Mouse (Mus musculus) kidney, embryonic 14.5 days (tissue): ENCODE measurements around the gene Igf2. TPM values are rescaled to one million over a fixed set of nuclear protein-coding genes. Genes with fewer than 3 reads are reported as not detected.
A peak's percentile ranks its signal among the peaks of the same experiment; 100 is the strongest.

Experiments used
- ATAC-seq: fragments of 200-750 bp; cut with Nextera tagmentation; 2 replicates; pipeline ENCODE4 v1.8.0; 2017; ENCODE audit warnings: moderate number of reproducible peaks, mild to moderate bottlenecking, moderate TSS enrichment, moderate library complexity; ENCODE audit not compliant: low FRiP score, low TSS enrichment
- H3K27ac ChIP-seq: fragments of 300-500 bp; sonication (generic); 2 replicates; pipeline ENCODE4 v1.5.1; 2014; ENCODE audit warnings: low read depth, mild to moderate bottlenecking, low read length, moderate library complexity, mixed read lengths
- H3K27me3 ChIP-seq: fragments of 300-500 bp; sonication (generic); 2 replicates; pipeline ENCODE4 v1.6.1; 2014; ENCODE audit warnings: mild to moderate bottlenecking, low read length; ENCODE audit not compliant: control insufficient read depth, insufficient read depth
- H3K36me3 ChIP-seq: fragments of 300-500 bp; sonication (generic); 2 replicates; pipeline ENCODE4 v1.6.1; 2014; ENCODE audit warnings: low read length, mixed read lengths; ENCODE audit not compliant: control insufficient read depth, insufficient read depth
- H3K4me1 ChIP-seq: fragments of 300-500 bp; sonication (generic); 2 replicates; pipeline ENCODE4 v1.6.1; 2014; ENCODE audit warnings: low read length, mixed read lengths; ENCODE audit not compliant: control insufficient read depth, insufficient read depth
- H3K4me2 ChIP-seq: fragments of 300-500 bp; sonication (generic); replicated peaks from 2 replicates; pipeline ENCODE4 v1.6.1; 2014; ENCODE audit warnings: low read depth, mild to moderate bottlenecking, low read length
- H3K4me3 ChIP-seq: fragments of 300-500 bp; sonication (generic); 2 replicates; pipeline ENCODE4 v1.5.1; 2014; ENCODE audit warnings: mild to moderate bottlenecking, low read length
- H3K9ac ChIP-seq: fragments of 300-500 bp; sonication (generic); 2 replicates; pipeline ENCODE4 v1.6.1; 2014; ENCODE audit warnings: low read depth, mild to moderate bottlenecking, low read length, moderate library complexity
- H3K9me3 ChIP-seq: fragments of 300-500 bp; sonication (generic); 2 replicates; pipeline ENCODE4 v1.6.1; 2016; ENCODE audit warnings: low read length; ENCODE audit not compliant: control insufficient read depth
- WGBS: fragments of 180-500 bp; shearing (Covaris S2); extraction: QIAGEN DNeasy Blood & Tissue Kit; methylation state at CpG from one replicate; pipeline ENCODE4 v1.1.7; 2014; 5-methylcytosine and 5-hydroxymethylcytosine counted together
- polyA plus RNA-seq: library from polyadenylated mRNA; unstranded; fragments of >200 nt; fragmentation: Nextera tagmentation; extraction: Ambion mirVana; gene quantifications from 2 replicates; pipeline ENCODE4 v1.2.1, GENCODE M21; 2014

Gene Igf2
- polyA plus RNA-seq, 1 experiment from 2014 or later = 715 TPM

- Histone ChIP-seq H3K27ac (no peak overlapping the region; the same call in 1 of the 2 replicates), H3K9ac (peak overlapping the region; percentile 88; the same call in 1 of the 2 replicates)
Measured at GRCm38 (mm10) chr7:142661811-142662210, 4.8 kb downstream of the Igf2 start.

GRCm38 (mm10) chr7:142661046-142661445 is 5.6 kb downstream of the Igf2 start:
- Histone ChIP-seq H3K27me3 (peaks cover 86% of the 10 kb centered on the region), H3K4me1 (peaks cover 16% of the 10 kb centered on the region), H3K9ac (peak overlapping the region; percentile 88), H3K4me3 (peak overlapping the region; percentile 64), H3K36me3 (peaks cover 3% of the 10 kb centered on the region; the same call in 1 of the 2 replicates), H3K4me2 (peak overlapping the region; percentile 67), H3K27ac (peak overlapping the region; percentile 92), H3K9me3 (no peaks in the 10 kb centered on the region)
- under 1% methylated on average over 25 of the region's 25 CpGs for WGBS
- ATAC-seq = no peak

More at GRCm38 (mm10) chr7:142661811-142662210, 4.8 kb downstream of the Igf2 start:
- Histone ChIP-seq H3K4me1 (peaks cover 16% of the 10 kb centered on the region), H3K36me3 (peaks cover 3% of the 10 kb centered on the region; the same call in 1 of the 2 replicates), H3K27me3 (peaks cover 82% of the 10 kb centered on the region), H3K4me3 (peak overlapping the region; percentile 64), H3K4me2 (peak overlapping the region; percentile 67), H3K9me3 (no peaks in the 10 kb centered on the region)
- ATAC-seq = no peak

GRCm38 (mm10) chr7:142660651-142660945 is 6.0 kb downstream of the Igf2 start:
- H3K4me3 ChIP-seq = peak overlapping the region; percentile 64
- ATAC-seq = no peak
- peaks cover 86% of the 10 kb centered on the region for H3K27me3 ChIP-seq
- peak overlapping the region; percentile 67 for H3K4me2 ChIP-seq
- peak overlapping the region; percentile 88 for H3K9ac ChIP-seq
- H3K4me1 ChIP-seq = peaks cover 18% of the 10 kb centered on the region
- H3K36me3 ChIP-seq = no peaks in the 10 kb centered on the region
- peak overlapping the region; percentile 92 for H3K27ac ChIP-seq
- H3K9me3 ChIP-seq = no peaks in the 10 kb centered on the region
- under 1% methylated on average over 29 of the region's 29 CpGs for WGBS

GRCm38 (mm10) chr7:142659767-142660650 is 6.6 kb downstream of the Igf2 start:
- H3K27me3 ChIP-seq = peaks cover 83% of the 10 kb centered on the region
- peaks cover 3% of the 10 kb centered on the region for H3K36me3 ChIP-seq
- ATAC-seq = peak; percentile 21; the same call in 1 of the 2 replicates
- 1% methylated on average over 39 of the region's 43 CpGs for WGBS
- peak overlapping the region; percentile 92 for H3K27ac ChIP-seq
- peaks cover 23% of the 10 kb centered on the region for H3K4me1 ChIP-seq
- H3K4me3 ChIP-seq = peak overlapping the region; percentile 64
- peak overlapping the region; percentile 88 for H3K9ac ChIP-seq
- no peaks in the 10 kb centered on the region for H3K9me3 ChIP-seq
- peak overlapping the region; percentile 67 for H3K4me2 ChIP-seq

- 2% methylated on average over 52 of the region's 70 CpGs for WGBS
- peak overlapping the region; percentile 88 for H3K9ac ChIP-seq
- H3K9me3 ChIP-seq = no peaks in the 10 kb centered on the region
- H3K27ac ChIP-seq = peak overlapping the region; percentile 92
- H3K4me3 ChIP-seq = peak overlapping the region; percentile 64
- H3K36me3 ChIP-seq = peaks cover 10% of the 10 kb centered on the region
- peak; percentile 64 for ATAC-seq
- H3K4me1 ChIP-seq = peaks cover 24% of the 10 kb centered on the region; the same call in 1 of the 2 replicates
- peaks cover 82% of the 10 kb centered on the region for H3K27me3 ChIP-seq
- peak overlapping the region; percentile 67 for H3K4me2 ChIP-seq
Measured at GRCm38 (mm10) chr7:142659181-142659681, 7.4 kb downstream of the Igf2 start.

- ATAC-seq = peak; percentile 2
- Histone ChIP-seq H3K4me2 (peak overlapping the region; percentile 67), H3K4me3 (peak overlapping the region; percentile 64), H3K9me3 (no peaks in the 10 kb centered on the region), H3K27me3 (peaks cover 82% of the 10 kb centered on the region), H3K27ac (peak overlapping the region; percentile 92), H3K9ac (peak overlapping the region; percentile 88), H3K36me3 (peaks cover 15% of the 10 kb centered on the region), H3K4me1 (peaks cover 24% of the 10 kb centered on the region; the same call in 1 of the 2 replicates)
- under 1% methylated on average over 35 of the region's 40 CpGs for WGBS
Measured at GRCm38 (mm10) chr7:142658681-142659180, 7.9 kb downstream of the Igf2 start.

- Histone ChIP-seq H3K9me3 (no peaks in the 10 kb centered on the region), H3K27me3 (peaks cover 81% of the 10 kb centered on the region)
- 1% methylated on average over 34 of the region's 34 CpGs for WGBS
Measured at GRCm38 (mm10) chr7:142657821-142658614, 8.6 kb downstream of the Igf2 start.

GRCm38 (mm10) chr7:142657341-142657791 is 9.2 kb downstream of the Igf2 start:
- peak overlapping the region; percentile 88 for H3K9ac ChIP-seq
- no peaks in the 10 kb centered on the region for H3K9me3 ChIP-seq
- peak overlapping the region; percentile 64 for H3K4me3 ChIP-seq
- H3K4me2 ChIP-seq = peak overlapping the region; percentile 67
- WGBS = 7% methylated on average over 5 of the region's 9 CpGs
- H3K27me3 ChIP-seq = peaks cover 75% of the 10 kb centered on the region
- peak; percentile 44 for ATAC-seq
- peak overlapping the region; percentile 92 for H3K27ac ChIP-seq
- peaks cover 24% of the 10 kb centered on the region; the same call in 1 of the 2 replicates for H3K4me1 ChIP-seq
- peaks cover 21% of the 10 kb centered on the region for H3K36me3 ChIP-seq

More at GRCm38 (mm10) chr7:142657821-142658614, 8.6 kb downstream of the Igf2 start:
- ATAC-seq = 0 out of 2 replicates have a peak, but pooled peaks have one; percentile 14
- peaks cover 24% of the 10 kb centered on the region; the same call in 1 of the 2 replicates for H3K4me1 ChIP-seq
- H3K4me3 ChIP-seq = peak overlapping the region; percentile 64
- H3K27ac ChIP-seq = peak overlapping the region; percentile 92
- peak overlapping the region; percentile 88 for H3K9ac ChIP-seq
- H3K4me2 ChIP-seq = peak overlapping the region; percentile 67
- H3K36me3 ChIP-seq = peaks cover 19% of the 10 kb centered on the region
